Mouse (Mus musculus) central nervous system, embryonic 18 days (tissue): ENCODE measurements around the gene S100g. TPM values are rescaled to one million over a fixed set of nuclear protein-coding genes. Genes with fewer than 3 reads are reported as not detected.

ENCODE experiments used
- polyA plus RNA-seq: library from polyadenylated mRNA; depleted of rRNA; stranded (reverse); fragments of >200 nt; gene quantifications from 2 replicates; pipeline ENCODE4 v1.2.3, GENCODE M21; 2012; rRNA removed

The S100g gene
- 0.25 TPM in 1 of 2 replicates, not detected in the other for polyA plus RNA-seq

GRCm38 (mm10) chrX:162964383-162964782 lies at the start of gene S100g:
Gene S100g, minus strand, starts transcription at chrX:162964599.

Other genes starting within 250 kb of the S100g start
- gene Rbbp7, start 204.2 kb downstream of the S100g start, polyA plus RNA-seq: 143 and 151 TPM in 2 replicates
- gene Txlng, start 135.1 kb downstream of the S100g start, polyA plus RNA-seq: 11.4 and 12.0 TPM in 2 replicates
- gene Syap1, start 76.2 kb downstream of the S100g start, polyA plus RNA-seq: 29.2 and 29.6 TPM in 2 replicates
- gene Ctps2, start 63.4 kb downstream of the S100g start, polyA plus RNA-seq: 90.2 and 96.3 TPM in 2 replicates